Mouse (Mus musculus): ENCODE data around the gene Eif1ax.

- no peak for TF ChIP-seq POLR2A (IDR thresholded peaks at IDR 0.05; ENCODE audit: borderline replicate concordance, extremely low read depth, low read depth, low read length)
- no peak for TF ChIP-seq CTCF (IDR thresholded peaks at IDR 0.05; ENCODE audit: insufficient read depth, low read length)
Observed at GRCm38 (mm10) chrX:159414829-159415673, 43.1 kb downstream of the Eif1ax start.

Measured in lung, adult 2 months (tissue).